Mouse (Mus musculus) cerebellum, postnatal 4 days (tissue): ENCODE measurements around the gene Cd8a.

ENCODE experiments used
- DNase-seq, 2 experiments: peaks; one replicate each; pipeline ENCODE4 v3.0.0; 2022; ENCODE audit warnings: low spot score in 2 of 2, mixed read lengths in 1 of 2

Cd8a gene

DNA sequence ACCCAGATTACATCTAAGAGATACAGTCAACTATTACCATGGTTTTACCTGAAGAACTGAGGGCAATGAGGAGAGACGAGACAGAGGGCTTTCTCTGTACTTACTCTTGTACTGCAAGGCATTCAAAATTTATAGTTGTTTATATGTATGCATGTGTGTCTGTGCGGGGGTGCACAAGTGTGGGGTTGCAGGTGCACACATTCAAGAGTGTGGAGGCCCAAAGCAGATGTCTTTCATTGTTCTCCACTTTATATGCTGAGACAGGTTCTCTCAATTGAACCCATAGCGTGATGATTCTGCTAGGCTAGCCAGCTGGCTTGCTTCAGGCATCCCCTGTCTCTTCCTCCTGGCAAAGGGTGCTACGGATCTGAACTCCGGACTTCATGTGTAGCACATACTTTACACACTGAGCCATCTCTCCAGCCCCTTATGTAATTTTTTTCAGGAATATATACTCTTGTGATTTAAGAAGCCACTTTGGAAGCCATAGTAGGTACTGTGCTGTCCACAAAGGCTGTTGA lies 2.1 kb upstream of the Cd8a start:
- DNase-seq, result no peak

DNA sequence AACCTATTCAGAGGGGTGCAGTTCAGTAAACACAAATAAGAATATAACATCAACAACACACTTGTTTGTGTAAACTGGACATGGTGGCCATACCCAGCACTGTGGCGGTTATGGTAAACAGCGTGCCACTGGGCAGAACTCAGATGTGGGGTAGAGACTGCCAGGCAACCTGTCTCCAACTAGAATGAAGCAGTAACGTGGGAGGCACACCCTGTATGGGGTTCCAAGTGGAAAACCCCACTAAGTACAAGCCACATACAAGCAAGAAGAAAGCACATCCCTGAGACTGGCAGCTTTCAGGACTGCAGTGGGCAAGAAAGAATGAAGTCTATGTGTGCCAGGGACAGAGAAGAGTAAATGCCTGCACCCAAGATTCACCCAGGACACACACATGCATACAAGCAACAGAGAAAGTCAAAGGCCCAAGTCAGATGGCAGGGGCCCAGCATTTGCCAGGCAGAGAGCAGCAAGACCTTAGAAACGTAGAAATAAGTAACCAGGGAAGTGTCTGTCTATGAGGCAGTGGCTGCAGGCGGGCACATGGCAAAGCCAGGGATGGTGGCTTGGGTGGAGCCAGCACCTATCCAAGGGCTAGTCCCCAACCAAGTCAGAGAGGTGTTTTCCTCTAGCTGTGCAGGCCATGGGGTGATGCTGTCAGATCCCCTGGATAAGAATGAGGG lies 1.0 kb upstream of the Cd8a start:
- no peak for DNase-seq

DNA sequence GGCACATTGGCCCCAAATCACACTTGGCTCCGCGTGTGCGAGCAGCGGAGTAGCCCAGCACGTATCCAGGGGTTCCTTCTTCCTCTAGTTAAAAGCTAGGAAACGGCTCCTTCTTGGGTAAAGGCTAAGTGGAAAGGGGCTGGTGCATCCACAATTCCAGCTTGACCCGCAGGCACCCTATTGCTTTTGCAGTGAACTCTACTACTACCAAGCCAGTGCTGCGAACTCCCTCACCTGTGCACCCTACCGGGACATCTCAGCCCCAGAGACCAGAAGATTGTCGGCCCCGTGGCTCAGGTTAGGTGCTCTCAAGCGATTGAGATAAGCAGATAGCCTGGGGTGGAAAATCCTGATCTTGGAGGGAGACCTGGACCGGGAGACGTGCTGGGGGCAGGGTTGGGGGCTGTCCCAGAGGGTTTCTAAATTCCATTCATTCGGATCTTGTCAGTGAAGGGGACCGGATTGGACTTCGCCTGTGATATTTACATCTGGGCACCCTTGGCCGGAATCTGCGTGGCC lies 1.1 kb downstream of the Cd8a start:
- no peak for DNase-seq

DNA sequence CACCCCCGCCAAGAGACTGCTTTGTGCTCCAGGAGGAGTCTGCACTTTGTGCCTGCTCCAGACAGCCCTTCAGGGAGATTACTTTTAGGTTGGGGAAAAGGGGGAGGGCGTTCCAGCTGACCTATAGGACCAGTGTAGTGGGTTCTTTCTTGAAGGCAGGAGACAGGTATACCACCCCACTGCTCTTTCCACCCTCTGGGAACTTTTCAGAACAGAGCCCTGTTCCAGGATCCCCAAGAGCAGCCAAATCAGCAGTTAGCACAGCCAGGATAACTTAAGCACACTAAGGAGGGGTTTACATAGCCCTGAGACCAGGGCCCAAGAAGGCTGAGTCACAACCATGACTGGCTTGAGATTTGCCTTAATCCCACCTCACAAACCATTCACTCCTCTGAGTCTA lies 1.7 kb downstream of the Cd8a start:
- DNase-seq, result no peak

DNA sequence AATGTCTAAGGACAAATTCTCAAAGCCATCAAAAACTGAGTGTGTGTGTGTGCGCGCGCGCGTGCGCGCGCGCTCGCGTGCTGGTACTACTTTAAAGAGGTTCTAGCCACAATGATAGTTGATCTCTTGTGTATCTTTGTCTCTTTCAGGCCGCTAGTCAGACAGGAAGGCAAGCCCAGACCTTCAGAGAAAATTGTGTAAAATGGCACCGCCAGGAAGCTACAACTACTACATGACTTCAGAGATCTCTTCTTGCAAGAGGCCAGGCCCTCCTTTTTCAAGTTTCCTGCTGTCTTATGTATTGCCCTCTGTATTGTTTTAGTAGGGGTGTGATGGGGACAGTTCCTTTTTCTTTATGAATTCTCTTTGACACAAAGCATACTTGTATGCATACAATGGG lies 3.5 kb downstream of the Cd8a start:
- DNase-seq, result no peak

DNA sequence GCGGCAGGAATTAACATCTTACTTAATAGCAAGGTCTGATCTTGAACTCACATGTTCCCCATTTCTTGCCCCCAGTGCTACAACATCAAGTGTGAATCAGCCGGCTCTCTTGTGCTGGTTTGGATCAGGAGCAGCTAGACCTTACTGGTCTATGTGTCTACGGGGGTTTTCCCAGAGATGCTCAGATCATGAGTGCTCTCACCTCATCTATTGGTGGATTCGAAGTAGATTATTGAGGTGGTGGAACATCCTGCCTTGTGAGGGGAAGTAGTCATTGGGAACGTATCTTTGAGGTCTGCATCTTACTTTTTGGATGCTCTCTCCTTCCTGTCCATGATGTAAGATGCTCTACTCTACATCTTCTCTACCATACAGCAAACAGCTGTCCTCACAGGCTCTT lies 8.4 kb downstream of the Cd8a start:
- DNase-seq, result no peak

DNA sequence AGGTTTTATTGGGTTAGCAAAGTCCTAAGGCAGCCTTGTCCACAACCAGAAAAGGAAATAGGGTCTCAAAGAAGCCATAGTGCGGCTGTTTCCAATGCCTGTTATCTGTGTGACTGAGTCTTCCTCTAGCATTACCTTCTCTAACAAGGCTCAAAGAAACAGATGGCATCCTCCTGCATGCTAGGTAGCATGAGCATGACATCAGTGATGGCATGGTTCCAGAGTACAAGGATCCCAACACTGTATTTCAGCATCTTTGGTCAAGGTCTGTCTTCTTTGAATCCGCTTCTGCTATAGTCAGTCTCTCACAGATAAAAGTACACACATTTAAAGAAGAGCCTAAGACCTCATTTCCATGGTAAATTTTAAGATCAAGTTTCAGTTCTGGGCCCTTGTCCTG lies 17.3 kb downstream of the Cd8a start:
- no peak for DNase-seq

DNA sequence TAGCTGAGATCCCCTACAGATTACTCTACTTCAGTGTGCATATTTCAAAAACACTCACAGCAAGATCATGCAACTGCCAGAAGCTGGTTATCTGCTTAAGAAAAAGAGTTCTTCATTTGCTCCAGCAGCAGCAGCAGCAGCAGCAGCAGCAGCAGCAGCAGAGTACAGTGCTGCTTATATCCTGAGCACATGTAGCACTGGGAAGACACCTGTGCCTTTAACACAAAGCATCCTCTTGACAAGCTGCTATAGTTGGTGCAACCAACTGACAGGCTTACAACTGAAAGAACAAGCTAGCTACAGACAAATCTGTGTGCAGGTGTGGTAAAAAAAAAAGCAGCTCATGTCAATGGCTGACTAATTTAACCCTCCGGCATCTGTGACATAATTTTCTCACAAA lies 22.8 kb downstream of the Cd8a start:
- DNase-seq, result no peak

DNA sequence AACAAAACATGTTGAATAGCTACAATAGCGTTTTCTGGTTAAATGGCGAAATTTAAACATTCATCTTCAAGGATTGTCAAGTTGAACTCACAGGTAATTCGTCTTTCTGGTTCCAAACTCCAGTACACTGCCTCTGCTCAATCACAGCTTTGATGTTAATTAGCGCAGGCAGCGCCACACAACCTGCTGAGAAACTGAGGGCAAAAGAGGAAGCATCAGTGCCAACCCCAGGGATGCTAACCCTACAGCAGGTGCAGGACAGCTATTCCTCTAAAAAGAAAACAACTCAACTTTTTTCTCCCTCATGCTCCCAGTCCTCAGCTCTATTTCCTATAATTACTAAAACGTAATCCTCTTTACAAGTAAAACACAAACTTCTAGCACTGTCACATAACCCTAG lies 23.5 kb downstream of the Cd8a start:
- no peak for DNase-seq

DNA sequence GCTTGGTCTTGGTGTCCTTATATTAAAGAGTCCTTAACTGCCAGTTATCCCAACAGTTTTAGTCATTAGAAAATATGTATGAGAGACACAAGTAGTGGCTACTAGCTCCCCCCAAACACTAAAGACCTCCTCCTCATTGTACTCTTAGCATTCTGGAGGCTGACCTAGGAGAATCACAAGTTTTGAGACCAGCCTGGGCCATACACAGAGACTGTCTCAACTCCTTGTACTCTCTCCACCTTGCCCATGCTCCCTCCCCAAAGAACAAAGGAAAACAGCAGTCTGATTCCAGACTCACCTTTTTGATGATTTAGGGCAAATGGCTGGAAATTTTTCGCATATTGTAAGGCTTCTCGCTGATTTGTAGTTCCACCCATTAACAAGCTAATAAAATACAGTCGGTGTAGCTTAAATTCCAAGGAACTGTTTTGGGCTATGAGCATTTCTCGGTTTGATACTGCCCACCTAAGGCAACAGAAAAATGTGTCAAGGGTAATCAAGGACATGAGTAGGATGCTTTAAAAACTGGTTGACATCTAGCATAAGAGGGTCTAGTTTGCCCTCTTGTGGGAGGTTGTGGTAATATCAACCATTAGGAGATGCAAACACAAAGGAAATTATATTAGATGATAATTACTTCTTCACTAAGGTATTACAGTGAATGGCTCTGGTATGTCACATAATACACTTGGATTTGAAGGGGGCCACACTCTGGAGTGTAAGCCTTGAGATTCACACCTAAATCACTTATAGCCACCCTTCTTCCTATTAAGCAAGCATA lies 25.8 kb downstream of the Cd8a start:
- DNase-seq, result peak in 1 of 2 experiments; percentile 30

DNA sequence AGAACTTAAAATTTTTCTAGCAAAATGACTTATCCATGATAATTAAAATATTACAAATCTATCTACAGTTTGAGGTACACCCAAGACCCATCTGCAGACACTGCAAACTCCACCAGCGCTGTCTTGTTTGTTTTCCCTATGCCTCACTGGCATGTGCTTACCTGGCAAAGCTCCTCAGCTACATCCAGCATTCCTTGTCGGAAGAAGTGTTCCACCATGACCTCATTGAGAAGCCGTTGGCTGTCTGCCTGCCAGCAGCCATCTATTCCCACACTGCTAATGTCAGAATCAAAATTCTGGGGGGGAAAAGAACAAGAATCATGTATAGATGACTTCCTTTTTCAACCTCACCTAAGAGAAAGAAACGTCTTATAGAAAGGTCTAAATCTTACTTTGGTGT lies 41.4 kb downstream of the Cd8a start:
- no peak for DNase-seq

DNA sequence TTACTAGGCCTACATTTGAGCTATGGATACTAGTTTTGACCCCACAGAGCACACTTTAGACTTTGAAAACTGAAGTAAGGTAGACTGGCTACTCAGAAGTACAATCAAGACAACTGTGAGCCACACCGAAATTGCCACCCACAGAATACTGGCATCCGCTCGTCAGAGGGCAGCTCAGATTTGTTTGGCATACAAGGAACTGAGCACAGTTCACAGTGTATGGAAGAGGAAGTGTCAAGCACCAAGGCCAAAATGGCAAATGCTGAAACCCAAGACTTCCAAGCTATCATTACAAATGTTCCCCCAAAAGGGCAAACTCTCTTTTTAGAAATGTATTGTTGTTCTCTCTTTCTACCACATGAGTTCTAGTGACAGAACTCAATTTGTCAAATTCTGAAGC lies 42.2 kb downstream of the Cd8a start:
- no peak for DNase-seq

DNA sequence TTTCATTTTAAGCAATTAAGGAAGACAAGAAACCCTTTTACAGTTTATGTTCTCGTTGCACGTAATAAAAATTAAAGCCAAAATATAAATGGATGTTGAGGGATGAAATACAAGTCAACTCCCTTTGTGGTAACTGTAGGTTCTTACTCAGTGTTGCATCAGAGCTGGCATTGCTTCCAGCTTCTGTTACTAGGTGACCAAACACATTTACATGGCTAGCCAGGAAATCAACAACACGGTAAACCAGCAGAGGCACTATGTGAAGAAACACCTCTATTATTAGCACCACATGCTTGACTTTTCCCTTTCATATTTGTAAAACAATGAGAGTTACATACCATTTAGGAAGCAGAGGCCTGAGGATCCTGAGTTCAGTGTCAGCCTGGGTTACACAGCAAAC lies 45.6 kb downstream of the Cd8a start:
- DNase-seq, result no peak

DNA sequence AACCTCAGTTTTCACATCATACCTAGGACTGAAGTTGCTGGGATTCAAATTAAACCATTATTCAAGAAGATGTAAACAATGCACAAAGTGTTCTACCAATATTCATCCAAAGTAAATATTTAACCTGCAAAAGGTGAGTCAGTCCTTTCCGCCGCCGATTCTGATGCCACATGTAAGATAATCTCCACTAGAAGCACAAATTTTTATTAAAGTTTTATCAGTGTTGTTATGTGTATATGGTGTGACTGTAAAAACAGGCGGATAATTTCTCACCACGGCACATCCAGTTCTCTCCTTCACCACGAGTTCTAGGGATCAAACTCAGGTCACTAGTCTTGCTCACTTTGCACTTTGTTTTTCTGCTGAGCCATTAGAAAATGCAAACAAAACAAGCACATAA lies 47.6 kb downstream of the Cd8a start:
- no peak for DNase-seq

DNA sequence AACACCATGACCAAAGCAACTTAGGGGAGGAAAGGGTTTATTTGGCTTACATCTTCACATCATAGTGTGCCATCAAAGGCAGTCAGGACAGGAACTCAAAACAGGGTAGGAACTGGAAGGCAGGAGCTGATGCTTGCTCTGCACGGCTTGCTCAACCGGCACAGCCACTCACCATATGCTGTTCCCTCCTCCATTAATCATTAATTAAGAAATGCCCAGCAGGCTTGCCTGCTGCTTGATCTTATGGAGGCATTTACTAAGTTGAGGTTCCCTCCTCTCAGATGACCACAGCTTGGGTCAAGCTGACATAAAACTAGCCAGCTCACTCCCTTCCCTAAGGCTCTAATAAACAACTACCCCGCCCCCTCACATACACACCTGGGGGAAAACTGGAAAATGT lies 48.9 kb downstream of the Cd8a start:
- DNase-seq, result no peak

DNA sequence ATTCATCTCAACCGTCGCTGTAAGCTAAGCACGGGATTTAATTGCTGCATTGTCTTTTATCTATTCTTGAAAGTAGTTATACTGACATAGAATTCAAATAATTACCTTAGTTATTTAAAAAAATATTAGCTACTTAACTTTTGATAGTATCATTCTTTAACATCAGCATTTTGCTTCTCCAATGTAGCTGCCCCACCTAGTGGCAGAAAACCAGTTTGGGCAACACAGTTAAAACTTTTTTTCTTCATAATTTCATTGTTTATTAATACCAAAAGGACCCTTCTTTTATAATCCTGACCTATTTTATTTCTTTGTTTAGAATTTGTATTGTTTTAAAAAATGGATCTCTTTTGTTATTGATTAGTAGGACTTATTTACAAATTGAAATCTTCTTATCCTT lies 49.9 kb downstream of the Cd8a start:
- DNase-seq, result no peak

DNA sequence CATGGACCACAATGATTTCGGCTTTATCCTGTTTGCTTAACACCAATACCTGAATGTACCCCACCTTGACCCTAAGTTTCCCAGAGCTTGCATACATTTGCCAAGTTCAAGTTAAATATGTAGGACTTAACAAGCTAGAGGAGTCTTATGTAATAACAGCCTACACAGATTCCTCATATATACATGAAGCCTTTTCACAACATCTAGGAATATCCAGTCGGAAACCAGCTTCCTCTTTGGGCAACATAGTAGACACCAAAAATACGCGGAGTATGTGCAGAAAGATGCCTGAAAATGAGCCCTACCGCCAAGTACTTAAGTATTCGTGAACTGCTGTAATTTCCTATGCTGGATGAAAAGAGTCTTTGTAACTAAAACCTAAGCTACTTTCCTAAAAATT lies 52.5 kb downstream of the Cd8a start:
- no peak for DNase-seq

DNA sequence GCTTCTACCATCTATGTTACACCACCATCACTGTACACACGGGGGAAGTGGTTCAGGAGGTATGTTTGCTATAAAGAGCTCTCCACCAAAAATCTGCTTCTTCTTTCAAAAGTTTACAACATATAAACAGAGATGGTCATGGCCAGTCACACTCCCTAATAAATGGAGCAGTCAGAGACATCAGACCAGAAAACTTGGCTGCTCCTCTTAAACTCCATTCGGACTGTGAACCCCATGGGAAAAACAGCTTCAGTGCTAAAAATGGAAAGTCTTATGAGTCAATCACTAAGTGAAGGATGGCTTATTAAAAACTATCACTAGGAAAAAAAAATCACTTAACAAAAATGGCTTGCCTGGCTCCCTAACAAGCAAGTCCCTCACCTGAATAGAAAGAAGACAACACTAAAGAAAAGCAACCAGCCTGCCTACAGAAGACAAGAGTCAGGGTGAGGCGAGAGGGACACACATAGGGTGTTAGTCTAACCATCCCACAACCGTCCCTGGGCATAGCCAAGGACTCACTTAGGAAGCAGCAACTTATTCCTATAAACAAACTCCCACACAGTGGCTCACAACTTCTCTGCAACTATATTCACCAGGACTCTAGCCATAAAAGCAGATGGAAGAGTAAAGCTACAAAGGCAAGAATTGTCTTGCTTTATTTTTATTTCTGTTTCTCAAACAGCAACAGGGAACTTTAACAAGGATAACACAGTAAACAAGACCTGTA lies 54.9 kb downstream of the Cd8a start:
- no peak for DNase-seq
